Mouse (Mus musculus): Measurements from ENCODE around the gene Syt16.

DNA sequence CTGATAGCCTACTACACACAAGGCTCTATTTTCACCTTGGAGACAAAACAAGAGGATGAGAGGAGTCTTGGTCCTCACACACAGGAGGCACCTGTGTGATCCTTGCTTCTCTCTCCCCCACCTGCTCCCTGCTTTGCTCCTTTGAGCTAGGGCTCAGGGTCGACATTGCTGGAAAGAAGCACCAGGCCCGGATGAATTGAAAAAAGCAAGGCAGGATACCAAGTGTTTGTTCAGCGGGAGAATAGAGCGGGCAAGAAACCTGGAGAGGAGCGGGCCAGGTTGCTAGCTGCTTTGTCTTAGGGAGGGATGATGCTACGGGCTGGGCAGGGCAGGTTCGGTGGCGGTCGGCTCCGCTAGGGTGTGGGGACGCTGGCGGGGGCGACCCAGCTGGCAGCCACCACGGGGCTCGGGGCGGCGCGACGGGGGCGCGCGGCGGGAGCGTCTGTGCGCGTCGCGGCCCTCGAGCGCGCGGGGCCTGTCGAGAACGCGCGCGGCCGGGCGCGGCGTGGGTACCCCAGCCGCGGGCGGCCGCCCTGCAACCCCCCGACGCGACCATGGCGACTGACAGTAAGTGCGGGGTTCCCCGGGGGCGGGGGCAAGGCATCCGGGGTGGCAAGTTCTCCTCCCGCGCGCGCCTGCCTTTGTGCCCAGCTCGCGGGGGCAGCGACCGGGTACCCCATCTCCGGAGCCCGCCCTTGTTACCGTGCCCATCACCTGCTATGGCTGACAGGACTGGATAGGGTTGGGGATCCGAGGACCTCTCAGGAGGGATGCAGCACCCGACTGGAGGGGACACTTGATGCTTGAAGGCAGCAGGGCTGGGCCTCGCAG lies at the start of gene Syt16:
- TF ChIP-seq POLR2A (IDR thresholded peaks at IDR 0.05; ENCODE audit: insufficient read length, low read depth) (no peak), TCF12 (IDR thresholded peaks at IDR 0.05; ENCODE audit: insufficient read depth, poor library complexity, severe bottlenecking) (no peak), CEBPB (IDR thresholded peaks at IDR 0.05; ENCODE audit: insufficient read depth, poor library complexity, severe bottlenecking) (no peak)
